Mouse (Mus musculus): ENCODE results near the gene 1300017J02Rik. TPM values are rescaled to one million over a fixed set of nuclear protein-coding genes. Genes with fewer than 3 reads are reported as not detected.

The 1300017J02Rik gene
- polyA plus RNA-seq, 1 experiment from 2014 or later = 4.2 TPM

Other genes with a start within 250 kb of the 1300017J02Rik start
- 1.2 and 2.1 TPM in 2 replicates for gene Rab6b, start 193.3 kb downstream of the 1300017J02Rik start, polyA plus RNA-seq (2016; fragmentation: Nextera tagmentation; extraction: Ambion mirVana)
- gene Srprb, start 102.9 kb downstream of the 1300017J02Rik start, polyA plus RNA-seq (2016; fragmentation: Nextera tagmentation; extraction: Ambion mirVana) = 72.4 and 74.1 TPM in 2 replicates
- not detected in 2 replicates for gene Gm20425, start 74.8 kb downstream of the 1300017J02Rik start, polyA plus RNA-seq (2016; fragmentation: Nextera tagmentation; extraction: Ambion mirVana)
- 9.3 and 10.5 TPM in 2 replicates for gene Trf, start 74.6 kb downstream of the 1300017J02Rik start, polyA plus RNA-seq (2016; fragmentation: Nextera tagmentation; extraction: Ambion mirVana)
- 87.3 and 90.2 TPM in 2 replicates for gene Topbp1, start 133 bp upstream of the 1300017J02Rik start, polyA plus RNA-seq (2016; fragmentation: Nextera tagmentation; extraction: Ambion mirVana)
- 150 and 166 TPM in 2 replicates for gene Cdv3, start 60.8 kb upstream of the 1300017J02Rik start, polyA plus RNA-seq (2016; fragmentation: Nextera tagmentation; extraction: Ambion mirVana)
- 0.23 and 1.0 TPM in 2 replicates for gene Bfsp2, start 175.3 kb upstream of the 1300017J02Rik start, polyA plus RNA-seq (2016; fragmentation: Nextera tagmentation; extraction: Ambion mirVana)